Mouse (Mus musculus) G1E (cell line): Measurements from ENCODE around the gene Gal3st2. TPM values are rescaled to one million over a fixed set of nuclear protein-coding genes. Genes with fewer than 3 reads are reported as not detected.
"Not testable (repeated sequence)": the region's sequence is repeated elsewhere in the genome, so short reads cannot be mapped to it uniquely, and the experiment has no call there.

ENCODE experiments used
- ATAC-seq: 2 replicates; pipeline ENCODE4 v1.8.0; 2016; ENCODE audit warnings: mild to moderate bottlenecking; ENCODE audit not compliant: insufficient number of reproducible peaks, poor library complexity, low FRiP score, severe bottlenecking; ENCODE audit errors: extremely low read depth
- DNase-seq: peaks from one replicate; pipeline ENCODE4 v3.0.0; 2012; ENCODE audit warnings: low spot score
- H3K27me3 ChIP-seq: 2 replicates; pipeline ENCODE4 v1.6.1; 2012; ENCODE audit warnings: mild to moderate bottlenecking, low read length, inconsistent platforms; ENCODE audit not compliant: insufficient read depth
- H3K36me3 ChIP-seq: replicated peaks from 2 replicates; pipeline ENCODE3; 2012; ENCODE audit warnings: mild to moderate bottlenecking, inconsistent platforms
- H3K4me1 ChIP-seq: 2 replicates; pipeline ENCODE4 v1.6.1; 2012; ENCODE audit warnings: low read depth, low read length, inconsistent platforms, mixed read lengths; ENCODE audit not compliant: insufficient read depth
- H3K4me3 ChIP-seq: 2 replicates; pipeline ENCODE4 v1.5.1; 2012; ENCODE audit warnings: low read depth, mild to moderate bottlenecking, inconsistent platforms, low read length, moderate library complexity, mixed read lengths
- H3K9me3 ChIP-seq: replicated peaks from 2 replicates; pipeline ENCODE4 v1.6.1; 2012; ENCODE audit warnings: inconsistent platforms
- CTCF ChIP-seq: IDR thresholded peaks from 2 replicates; pipeline ENCODE4 v1.5.1; 2012; ENCODE audit warnings: low read depth, low read length, inconsistent platforms, mixed read lengths
- GATA1 ChIP-seq: IDR thresholded peaks from 2 replicates; pipeline ENCODE4 v1.6.1; 2012; ENCODE audit warnings: borderline replicate concordance, low read length, inconsistent platforms, mixed read lengths
- GATA2 ChIP-seq: IDR thresholded peaks from 2 replicates; pipeline ENCODE4 v1.6.1; 2012; ENCODE audit warnings: low read depth, low read length, inconsistent platforms, borderline replicate concordance
- POLR2AphosphoS5 ChIP-seq: IDR thresholded peaks from 2 replicates; pipeline ENCODE4 v1.6.1; 2012; ENCODE audit warnings: low read depth, low read length, inconsistent platforms; ENCODE audit not compliant: insufficient replicate concordance
- TAL1 ChIP-seq: conservative IDR thresholded peaks from 2 replicates; pipeline ENCODE4 v1.6.1; 2012; ENCODE audit warnings: low read depth, low read length, inconsistent platforms, mixed read lengths
- polyA plus RNA-seq: library from polyadenylated mRNA; stranded (reverse); fragments of >175 nt; gene quantifications from 2 replicates; pipeline ENCODE4 v1.2.3, GENCODE M21; 2012
- total RNA-seq, 2 experiments: library from RNA; stranded (forward) in 1 of 2; stranded (reverse) in 1 of 2; fragments of 200-1000 nt in 1 of 2; fragments of >200 nt in 1 of 2; fragmentation: Nextera tagmentation in 1 of 2; gene quantifications; 2 replicates each; pipeline ENCODE4 v1.2.3; 2014 to 2017

Gene Gal3st2
- total and polyA plus RNA-seq, 3 experiments = not detected

GRCm38 (mm10) chr1:93857991-93858390 is 3.1 kb upstream of the Gal3st2 start:
- no peak for ATAC-seq
- H3K27me3 ChIP-seq = no peaks in the 10 kb centered on the region
- H3K9me3 ChIP-seq = no peaks in the 10 kb centered on the region
- no peak for DNase-seq
- TF ChIP-seq CTCF (no peak), POLR2AphosphoS5 (no peak), GATA1 (no peak), GATA2 (no peak), TAL1 (no peak)
- H3K4me3 ChIP-seq = no peak overlapping the region
- H3K4me1 ChIP-seq = no peaks in the 10 kb centered on the region
- no peaks in the 10 kb centered on the region for H3K36me3 ChIP-seq

- ATAC-seq = no peak
- Histone ChIP-seq H3K4me1 (no peaks in the 10 kb centered on the region), H3K36me3 (no peaks in the 10 kb centered on the region), H3K4me3 (no peak overlapping the region), H3K9me3 (no peaks in the 10 kb centered on the region), H3K27me3 (no peaks in the 10 kb centered on the region)
- no peak for DNase-seq
- TF ChIP-seq GATA1 (no peak), CTCF (no peak), TAL1 (no peak), POLR2AphosphoS5 (no peak), GATA2 (no peak)
Measured at GRCm38 (mm10) chr1:93859619-93860018, 1.5 kb upstream of the Gal3st2 start.

- not testable (repeated sequence) for H3K27me3 ChIP-seq, H3K36me3 ChIP-seq, H3K9me3 ChIP-seq, H3K4me1 ChIP-seq, H3K4me3 ChIP-seq, DNase-seq, ATAC-seq
Measured at GRCm38 (mm10) chr1:93871594-93872105, 10.5 kb downstream of the Gal3st2 start.

- not testable (repeated sequence) for H3K9me3 ChIP-seq, H3K4me3 ChIP-seq, H3K27me3 ChIP-seq, H3K4me1 ChIP-seq, DNase-seq, ATAC-seq, H3K36me3 ChIP-seq
Measured at GRCm38 (mm10) chr1:93874405-93874804, 13.3 kb downstream of the Gal3st2 start.

- not testable (repeated sequence) for H3K36me3 ChIP-seq, H3K4me1 ChIP-seq, H3K27me3 ChIP-seq, H3K4me3 ChIP-seq, DNase-seq, H3K9me3 ChIP-seq, ATAC-seq
Measured at GRCm38 (mm10) chr1:93881778-93882177, 20.7 kb downstream of the Gal3st2 start.

- not testable (repeated sequence) for H3K9me3 ChIP-seq, H3K4me1 ChIP-seq, H3K4me3 ChIP-seq, DNase-seq, H3K27me3 ChIP-seq, ATAC-seq, H3K36me3 ChIP-seq
Measured at GRCm38 (mm10) chr1:93890936-93891335, 29.8 kb downstream of the Gal3st2 start.

- not testable (repeated sequence) for H3K4me3 ChIP-seq, DNase-seq, H3K4me1 ChIP-seq, H3K27me3 ChIP-seq, ATAC-seq, H3K9me3 ChIP-seq, H3K36me3 ChIP-seq
Measured at GRCm38 (mm10) chr1:93897395-93897794, 36.3 kb downstream of the Gal3st2 start.

GRCm38 (mm10) chr1:93901291-93901690 is 40.2 kb downstream of the Gal3st2 start:
- H3K9me3 ChIP-seq, H3K36me3 ChIP-seq, H3K27me3 ChIP-seq, H3K4me1 ChIP-seq, DNase-seq, H3K4me3 ChIP-seq, ATAC-seq: not testable (repeated sequence)

- H3K4me1 ChIP-seq, ATAC-seq, H3K27me3 ChIP-seq, H3K9me3 ChIP-seq, H3K4me3 ChIP-seq, DNase-seq, H3K36me3 ChIP-seq: not testable (repeated sequence)
Measured at GRCm38 (mm10) chr1:93906690-93907089, 45.6 kb downstream of the Gal3st2 start.

- not testable (repeated sequence) for H3K36me3 ChIP-seq, H3K4me1 ChIP-seq, H3K27me3 ChIP-seq, H3K4me3 ChIP-seq, DNase-seq, H3K9me3 ChIP-seq
- peak; percentile 55; the same call in 1 of the 2 replicates for ATAC-seq
Measured at GRCm38 (mm10) chr1:93908977-93909586, 48.0 kb downstream of the Gal3st2 start.

- not testable (repeated sequence) for H3K27me3 ChIP-seq, H3K9me3 ChIP-seq, H3K4me3 ChIP-seq, H3K36me3 ChIP-seq, H3K4me1 ChIP-seq, DNase-seq
- ATAC-seq = 0 out of 2 replicates have a peak, but pooled peaks have one; percentile 32
Measured at GRCm38 (mm10) chr1:93911877-93912276, 50.8 kb downstream of the Gal3st2 start.
